Mouse (Mus musculus) intestine, embryonic 16.5 days (tissue): ENCODE results near the gene Ubr2. TPM values are rescaled to one million over a fixed set of nuclear protein-coding genes. Genes with fewer than 3 reads are reported as not detected.

ENCODE experiments used
- ATAC-seq: fragments of 200-750 bp; cut with Nextera tagmentation; 2 replicates; pipeline ENCODE4 v1.8.0; 2017; ENCODE audit warnings: moderate TSS enrichment, moderate library complexity
- H3K27ac ChIP-seq: fragments of 300-500 bp; sonication (generic); 2 replicates; pipeline ENCODE4 v1.5.1; 2014; ENCODE audit warnings: mild to moderate bottlenecking, low read length
- H3K27me3 ChIP-seq: fragments of 300-500 bp; sonication (generic); replicated peaks from 2 replicates; pipeline ENCODE4 v1.6.1; 2014; ENCODE audit warnings: low read length, control low read depth, mixed read lengths; ENCODE audit not compliant: control insufficient read depth, insufficient read depth
- H3K36me3 ChIP-seq: fragments of 300-500 bp; sonication (generic); 2 replicates; pipeline ENCODE4 v1.6.1; 2014; ENCODE audit warnings: low read length, control low read depth; ENCODE audit not compliant: control insufficient read depth, insufficient read depth
- H3K4me1 ChIP-seq: fragments of 300-500 bp; sonication (generic); 2 replicates; pipeline ENCODE4 v1.6.1; 2014; ENCODE audit warnings: low read length, control low read depth, mixed read lengths; ENCODE audit not compliant: control insufficient read depth, insufficient read depth
- H3K4me2 ChIP-seq: fragments of 300-500 bp; sonication (generic); 2 replicates; pipeline ENCODE4 v1.6.1; 2014; ENCODE audit warnings: low read depth, low read length, control low read depth
- H3K4me3 ChIP-seq: fragments of 300-500 bp; sonication (generic); 2 replicates; pipeline ENCODE4 v1.5.1; 2014; ENCODE audit warnings: mild to moderate bottlenecking, low read length
- H3K9ac ChIP-seq: fragments of 300-500 bp; sonication (generic); 2 replicates; pipeline ENCODE4 v1.6.1; 2014; ENCODE audit warnings: low read depth, low read length
- H3K9me3 ChIP-seq: fragments of 300-500 bp; sonication (generic); 2 replicates; pipeline ENCODE4 v1.6.1; 2016; ENCODE audit warnings: low read length, control low read depth; ENCODE audit not compliant: control insufficient read depth
- WGBS: fragments of 180-500 bp; shearing (Covaris S2); extraction: QIAGEN DNeasy Blood & Tissue Kit; methylation state at CpG from one replicate; pipeline ENCODE4 v1.1.7; 2014; 5-methylcytosine and 5-hydroxymethylcytosine counted together
- polyA plus RNA-seq: library from polyadenylated mRNA; unstranded; fragments of >200 nt; fragmentation: Nextera tagmentation; extraction: Ambion mirVana; gene quantifications from 2 replicates; pipeline ENCODE4 v1.2.1, GENCODE M21; 2015

Gene Ubr2
- polyA plus RNA-seq, 1 experiment from 2014 or later: 9.1 TPM

GRCm38 (mm10) chr17:46890843-46891594 lies 119.3 kb downstream of the Ubr2 start:
- H3K36me3 ChIP-seq: no peaks in the 10 kb centered on the region
- under 1% methylated on average over 58 of the region's 64 CpGs for WGBS
- no peaks in the 10 kb centered on the region for H3K9me3 ChIP-seq
- peaks cover 21% of the 10 kb centered on the region for H3K4me1 ChIP-seq
- peak overlapping the region; percentile 90 for H3K9ac ChIP-seq
- peak overlapping the region; percentile 87 for H3K4me3 ChIP-seq
- peak overlapping the region; percentile 97 for H3K4me2 ChIP-seq
- no peaks in the 10 kb centered on the region for H3K27me3 ChIP-seq
- ATAC-seq: peak; percentile 22
- H3K27ac ChIP-seq: peak overlapping the region; percentile 87

GRCm38 (mm10) chr17:46890116-46890815 lies 120.1 kb downstream of the Ubr2 start, which contains the start of gene Tbcc:
Tbcc (plus strand) TSS chr17:46890684.
- Histone ChIP-seq H3K27ac (peak within 1 kb of the TSS; percentile 97), H3K4me2 (peak within 1 kb of the TSS; percentile 97), H3K9me3 (no peaks in the 10 kb centered on the region), H3K4me1 (peaks cover 27% of the 10 kb centered on the region), H3K4me3 (peak within 1 kb of the TSS; percentile 87), H3K36me3 (no peaks in the 10 kb centered on the region), H3K27me3 (no peaks in the 10 kb centered on the region), H3K9ac (peak within 1 kb of the TSS; percentile 90)
- peak; percentile 93 for ATAC-seq
- WGBS: under 1% methylated on average over 40 of the region's 40 CpGs

- WGBS: under 1% methylated on average over 44 of the region's 44 CpGs
- H3K9ac ChIP-seq: peak overlapping the region; percentile 78
These were observed 120.8 kb downstream of the Ubr2 start for GRCm38 (mm10) chr17:46889450-46890084.

GRCm38 (mm10) chr17:46888511-46889212 lies 121.7 kb downstream of the Ubr2 start:
- no peaks in the 10 kb centered on the region for H3K27me3 ChIP-seq
- peak overlapping the region; percentile 97; the same call in 1 of the 2 replicates for H3K27ac ChIP-seq
- H3K36me3 ChIP-seq: no peaks in the 10 kb centered on the region
- peaks cover 27% of the 10 kb centered on the region for H3K4me1 ChIP-seq
- H3K9me3 ChIP-seq: no peaks in the 10 kb centered on the region
- ATAC-seq: no peak
- peak overlapping the region; percentile 77 for H3K4me2 ChIP-seq
- peak overlapping the region; percentile 78; the same call in 1 of the 2 replicates for H3K9ac ChIP-seq
- H3K4me3 ChIP-seq: peak overlapping the region; percentile 76
- WGBS: 37% methylated on average over 16 of the region's 16 CpGs

More at GRCm38 (mm10) chr17:46889450-46890084, 120.8 kb downstream of the Ubr2 start:
- no peaks in the 10 kb centered on the region for H3K36me3 ChIP-seq
- H3K4me2 ChIP-seq: peak overlapping the region; percentile 77
- H3K27ac ChIP-seq: peak overlapping the region; percentile 97
- peak; percentile 54 for ATAC-seq
- peaks cover 27% of the 10 kb centered on the region for H3K4me1 ChIP-seq
- H3K27me3 ChIP-seq: no peaks in the 10 kb centered on the region
- H3K4me3 ChIP-seq: peak overlapping the region; percentile 76
- H3K9me3 ChIP-seq: no peaks in the 10 kb centered on the region

- Histone ChIP-seq H3K9me3 (no peaks in the 10 kb centered on the region), H3K36me3 (no peaks in the 10 kb centered on the region), H3K4me2 (peak overlapping the region; percentile 23; the same call in 1 of the 2 replicates), H3K4me1 (peaks cover 12% of the 10 kb centered on the region), H3K4me3 (no peak overlapping the region), H3K9ac (no peak overlapping the region), H3K27me3 (no peaks in the 10 kb centered on the region), H3K27ac (0 out of 2 replicates have a peak overlapping the region, but pooled peaks have one; percentile 16)
- 38% methylated on average over 17 of the region's 17 CpGs for WGBS
- ATAC-seq: no peak
These were observed 124.3 kb downstream of the Ubr2 start for GRCm38 (mm10) chr17:46885910-46886643.

GRCm38 (mm10) chr17:46885218-46885909 lies 125.0 kb downstream of the Ubr2 start:
- H3K4me1 ChIP-seq: peaks cover 12% of the 10 kb centered on the region
- no peak overlapping the region for H3K27ac ChIP-seq
- H3K27me3 ChIP-seq: no peaks in the 10 kb centered on the region
- H3K9me3 ChIP-seq: no peaks in the 10 kb centered on the region
- H3K4me3 ChIP-seq: no peak overlapping the region
- WGBS: 70% methylated on average over 11 of the region's 11 CpGs
- no peak overlapping the region for H3K9ac ChIP-seq
- ATAC-seq: no peak
- no peaks in the 10 kb centered on the region for H3K36me3 ChIP-seq
- peak overlapping the region; percentile 23; the same call in 1 of the 2 replicates for H3K4me2 ChIP-seq

- H3K4me2 ChIP-seq: no peak overlapping the region
- H3K27ac ChIP-seq: no peak overlapping the region
- H3K9me3 ChIP-seq: no peaks in the 10 kb centered on the region
- H3K36me3 ChIP-seq: no peaks in the 10 kb centered on the region
- no peak overlapping the region for H3K9ac ChIP-seq
- H3K27me3 ChIP-seq: no peaks in the 10 kb centered on the region
- peaks cover 15% of the 10 kb centered on the region for H3K4me1 ChIP-seq
- H3K4me3 ChIP-seq: no peak overlapping the region
- no peak for ATAC-seq
- 94% methylated on average over 6 of the region's 6 CpGs for WGBS
These were observed 125.6 kb downstream of the Ubr2 start for GRCm38 (mm10) chr17:46884766-46885165.

- no peak overlapping the region for H3K4me2 ChIP-seq
- H3K9me3 ChIP-seq: no peaks in the 10 kb centered on the region
- H3K27me3 ChIP-seq: no peaks in the 10 kb centered on the region
- no peaks in the 10 kb centered on the region for H3K36me3 ChIP-seq
- no peak overlapping the region for H3K4me3 ChIP-seq
- peak; percentile 31; the same call in 1 of the 2 replicates for ATAC-seq
- no peak overlapping the region for H3K9ac ChIP-seq
- peaks cover 11% of the 10 kb centered on the region for H3K4me1 ChIP-seq
- 71% methylated on average over 9 of the region's 9 CpGs for WGBS
- H3K27ac ChIP-seq: no peak overlapping the region
These were observed 127.2 kb downstream of the Ubr2 start for GRCm38 (mm10) chr17:46883107-46883506.
